Mouse (Mus musculus) mouse embryonic stem cell (cell line): ENCODE data around the gene 4930550C14Rik.

Experiments
- in situ Hi-C, 2 experiments: fragments of 300-500 bp; cut with MboI; formaldehyde crosslinking; loops; 1 replicate in 1 of 2; 3 replicates in 1 of 2; pipeline ENCODE4 v1.14.3; 2019 to 2020; ENCODE audit warnings: low sequenced_read_pairs in 2 of 2, low pct_unique_long_range_greater_than_20kb in 1 of 2, mixed read lengths in 1 of 2; ENCODE audit not compliant: unreplicated experiment in 1 of 2

4930550C14Rik gene

GRCm38 (mm10) chr9:53400696-53401095 is 1.4 kb upstream of the 4930550C14Rik start:
- in situ Hi-C loops = no loop called here

- in situ Hi-C loops = no loop called here
These were observed 979 bp upstream of the 4930550C14Rik start for GRCm38 (mm10) chr9:53401146-53401545.

- in situ Hi-C loops = no loop called here
These were observed 866 bp downstream of the 4930550C14Rik start for GRCm38 (mm10) chr9:53402991-53403390.

- in situ Hi-C loops = no loop called here
These were observed 2.1 kb downstream of the 4930550C14Rik start for GRCm38 (mm10) chr9:53404050-53404752.

GRCm38 (mm10) chr9:53404753-53405722 is 2.9 kb downstream of the 4930550C14Rik start:
- in situ Hi-C loops = no loop called here

- in situ Hi-C loops = no loop called here
These were observed 6.4 kb downstream of the 4930550C14Rik start for GRCm38 (mm10) chr9:53408548-53408947.

GRCm38 (mm10) chr9:53408953-53409361 is 6.8 kb downstream of the 4930550C14Rik start:
- in situ Hi-C loops = no loop called here

- in situ Hi-C loops = no loop called here
These were observed 7.3 kb downstream of the 4930550C14Rik start for GRCm38 (mm10) chr9:53409427-53409826.

GRCm38 (mm10) chr9:53422133-53422896 is 20.2 kb downstream of the 4930550C14Rik start:
- in situ Hi-C loops = no loop called here

GRCm38 (mm10) chr9:53426726-53427125 is 24.6 kb downstream of the 4930550C14Rik start:
- in situ Hi-C loops = no loop called here

GRCm38 (mm10) chr9:53427638-53428037 is 25.5 kb downstream of the 4930550C14Rik start:
- in situ Hi-C loops = no loop called here

GRCm38 (mm10) chr9:53435830-53436570 is 33.9 kb downstream of the 4930550C14Rik start:
- in situ Hi-C loops = no loop called here

- in situ Hi-C loops = no loop called here
These were observed 48.5 kb downstream of the 4930550C14Rik start for GRCm38 (mm10) chr9:53450609-53451008.

GRCm38 (mm10) chr9:53452038-53452437 is 49.9 kb downstream of the 4930550C14Rik start:
- in situ Hi-C loops = no loop called here

GRCm38 (mm10) chr9:53472806-53473518 is 70.8 kb downstream of the 4930550C14Rik start:
- in situ Hi-C loops = no loop called here
